Comparison of ENCODE assay signal across 9 mouse cellular contexts in the genomic region with DNA sequence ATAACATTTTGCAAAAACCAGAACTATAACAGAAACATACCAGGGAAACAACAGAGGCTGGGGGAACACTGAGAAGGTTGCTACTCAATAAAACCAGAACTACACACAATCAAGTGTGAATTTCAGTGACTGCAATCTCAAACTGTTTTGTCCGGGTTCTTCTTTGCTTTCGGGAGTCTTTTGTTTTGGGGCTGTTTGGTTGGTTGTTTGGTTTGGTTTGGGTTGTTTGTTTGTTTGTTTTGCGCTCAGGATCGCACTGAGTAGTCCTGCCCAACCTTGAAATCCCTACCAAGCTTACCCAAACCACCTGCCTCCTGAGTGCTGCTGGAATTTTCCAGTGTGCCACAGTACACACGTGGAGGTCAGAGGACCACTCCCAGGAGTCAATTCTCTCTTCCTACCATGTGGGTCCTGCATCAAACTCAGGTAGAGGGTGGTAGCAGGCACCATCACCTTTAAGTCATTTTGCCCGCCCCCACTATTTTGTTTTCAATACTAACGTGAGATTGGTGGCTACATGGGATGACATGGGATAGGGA. TPM values are rescaled to one million over a fixed set of nuclear protein-coding genes. Genes with fewer than 3 reads are reported as not detected.
DNase-seq lines count a peak whose midpoint lies in the region; ATAC-seq lines count a peak whose summit lies in the region.
"Had no signal": no experiment of that assay in that cellular context is flagged by ENCODE, and none has a peak within 500 bp of the region (broad histone marks: within the 10 kb centered on the region; RNA-seq: fewer than 3 reads in every experiment).

No protein-coding gene starts in this region.

- no peaks in the 10 kb centered on the region for H3K27me3 ChIP-seq in kidney, embryonic 16.5 days (ENCODE audit: insufficient read depth, low read length)
- no peaks in the 10 kb centered on the region for H3K27me3 ChIP-seq in embryonic facial prominence, embryonic 11.5 days (ENCODE audit: control insufficient read depth, insufficient read depth, low read length)
- no peaks in the 10 kb centered on the region for H3K27me3 ChIP-seq in hindbrain, embryonic 16.5 days (replicated peaks; ENCODE audit: control insufficient read depth, insufficient read depth, low read length)
- H3K27me3 ChIP-seq in midbrain, embryonic 15.5 days (replicated peaks), result no peaks in the 10 kb centered on the region
- H3K27me3 ChIP-seq: Patski had no signal

- H3K9ac ChIP-seq in kidney, embryonic 16.5 days (replicated peaks; ENCODE audit: low read length), result peak overlapping the region; percentile 41
- H3K9ac ChIP-seq in embryonic facial prominence, embryonic 11.5 days (replicated peaks; ENCODE audit: low read length), result peak overlapping the region; percentile 19
- peak overlapping the region; percentile 32; the same call in 1 of the 2 replicates for H3K9ac ChIP-seq in hindbrain, embryonic 16.5 days (ENCODE audit: low read depth, low read length)
- H3K9ac ChIP-seq in midbrain, embryonic 15.5 days, result peak overlapping the region; percentile 32; the same call in 1 of the 2 replicates

- no peaks in the 10 kb centered on the region for H3K9me3 ChIP-seq in kidney, embryonic 16.5 days (ENCODE audit: low read length)
- H3K9me3 ChIP-seq in embryonic facial prominence, embryonic 11.5 days (replicated peaks; ENCODE audit: control insufficient read depth, low read length), result no peaks in the 10 kb centered on the region
- H3K9me3 ChIP-seq in hindbrain, embryonic 16.5 days (ENCODE audit: control insufficient read depth, low read length), result no peaks in the 10 kb centered on the region
- no peaks in the 10 kb centered on the region for H3K9me3 ChIP-seq in midbrain, embryonic 15.5 days

- peak overlapping the region; percentile 43 for H3K4me2 ChIP-seq in kidney, embryonic 16.5 days (replicated peaks; ENCODE audit: low read depth, low read length)
- no peak overlapping the region for H3K4me2 ChIP-seq in embryonic facial prominence, embryonic 11.5 days (ENCODE audit: low read depth, low read length)
- H3K4me2 ChIP-seq in hindbrain, embryonic 16.5 days (ENCODE audit: low read length), result peak overlapping the region; percentile 61
- H3K4me2 ChIP-seq in midbrain, embryonic 15.5 days, result peak overlapping the region; percentile 52

- no peak overlapping the region for H3K27ac ChIP-seq in kidney, embryonic 16.5 days (ENCODE audit: low read length)
- no peak overlapping the region for H3K27ac ChIP-seq in embryonic facial prominence, embryonic 11.5 days (replicated peaks; ENCODE audit: low read depth, low read length)
- H3K27ac ChIP-seq in hindbrain, embryonic 16.5 days (ENCODE audit: low read depth, low read length), result no peak overlapping the region
- H3K27ac ChIP-seq in midbrain, embryonic 15.5 days, result peak overlapping the region; percentile 77; the same call in 1 of the 2 replicates

- no peak for DNase-seq in kidney, adult 11 months
- no peak for DNase-seq in embryonic facial prominence, embryonic 11.5 days (ENCODE audit: low spot score)
- DNase-seq in adipocyte (ENCODE audit: low spot score), result no peak
- no peak for DNase-seq in retina, postnatal 1 day
- DNase-seq in urinary bladder, postnatal 10 days (ENCODE audit: low spot score), result no peak

- peaks cover 5% of the 10 kb centered on the region; the same call in 1 of the 2 replicates for H3K4me1 ChIP-seq in kidney, embryonic 16.5 days (ENCODE audit: insufficient read depth, low read length)
- no peaks in the 10 kb centered on the region for H3K4me1 ChIP-seq in embryonic facial prominence, embryonic 11.5 days (ENCODE audit: control insufficient read depth, insufficient read depth, low read length)
- H3K4me1 ChIP-seq in hindbrain, embryonic 16.5 days (ENCODE audit: control insufficient read depth, insufficient read depth, low read depth, low read length), result peaks cover 5% of the 10 kb centered on the region
- peaks cover 7% of the 10 kb centered on the region for H3K4me1 ChIP-seq in midbrain, embryonic 15.5 days

- WGBS in kidney, embryonic 16.5 days, result 42% methylated on average over 7 of the region's 7 CpGs
- WGBS in embryonic facial prominence, embryonic 11.5 days, result 42% methylated on average over 7 of the region's 7 CpGs
- 46% methylated on average over 7 of the region's 7 CpGs for WGBS in hindbrain, embryonic 16.5 days
- WGBS in midbrain, embryonic 15.5 days, result 46% methylated on average over 7 of the region's 7 CpGs

- 0 out of 2 replicates have a peak overlapping the region, but pooled peaks have one; percentile 7 for H3K4me3 ChIP-seq in kidney, embryonic 16.5 days (ENCODE audit: low read length)
- H3K4me3 ChIP-seq in embryonic facial prominence, embryonic 11.5 days (ENCODE audit: low read depth, low read length), result 0 out of 2 replicates have a peak overlapping the region, but pooled peaks have one; percentile 7
- peak overlapping the region; percentile 49 for H3K4me3 ChIP-seq in hindbrain, embryonic 16.5 days (ENCODE audit: low read length)
- H3K4me3 ChIP-seq in midbrain, embryonic 15.5 days, result peak overlapping the region; percentile 61

- peaks cover 27% of the 10 kb centered on the region for H3K36me3 ChIP-seq in kidney, embryonic 16.5 days (ENCODE audit: insufficient read depth, low read length)
- peaks cover 4% of the 10 kb centered on the region; the same call in 1 of the 2 replicates for H3K36me3 ChIP-seq in embryonic facial prominence, embryonic 11.5 days (replicated peaks; ENCODE audit: control insufficient read depth, insufficient read depth, low read depth, low read length)
- H3K36me3 ChIP-seq in hindbrain, embryonic 16.5 days (ENCODE audit: control insufficient read depth, insufficient read depth, low read length), result peaks cover 5% of the 10 kb centered on the region; the same call in 1 of the 2 replicates
- 0 out of 2 replicates have a peak, but pooled peaks cover 3% of the 10 kb centered on the region for H3K36me3 ChIP-seq in midbrain, embryonic 15.5 days (replicated peaks)

- no peak for ATAC-seq in kidney, embryonic 16.5 days (ENCODE audit: low FRiP score, low TSS enrichment)
- ATAC-seq in embryonic facial prominence, embryonic 11.5 days (replicated peaks; ENCODE audit: insufficient number of reproducible peaks, low FRiP score, low TSS enrichment, low read depth), result no peak
- ATAC-seq in hindbrain, embryonic 16.5 days, result peak; percentile 34; the same call in 1 of the 2 replicates
- ATAC-seq in midbrain, embryonic 15.5 days (replicated peaks), result peak; percentile 37

RNA-seq across cellular contexts. Expression of a gene that starts 0.7 kb away (rescaled TPM):
- polyA plus RNA-seq in kidney, embryonic 16.5 days (2015; fragmentation: Nextera tagmentation; extraction: Ambion mirVana), result 18.2 and 19.2 TPM in 2 replicates
- polyA plus RNA-seq in embryonic facial prominence, embryonic 11.5 days (2014; fragmentation: Nextera tagmentation; extraction: Ambion mirVana), result 26.6 and 32.7 TPM in 2 replicates
- polyA plus RNA-seq in hindbrain, embryonic 16.5 days (2015; fragmentation: Nextera tagmentation; extraction: Ambion mirVana), result 16.3 and 27.7 TPM in 2 replicates
- polyA plus RNA-seq in midbrain, embryonic 15.5 days (2015; fragmentation: Nextera tagmentation; extraction: Ambion mirVana), result 25.4 and 29.3 TPM in 2 replicates

RNA-seq across cellular contexts. Expression of a gene that starts 17.3 kb away (rescaled TPM):
- polyA plus RNA-seq in kidney, embryonic 16.5 days (2015; fragmentation: Nextera tagmentation; extraction: Ambion mirVana), result 21.8 and 25.5 TPM in 2 replicates
- polyA plus RNA-seq in embryonic facial prominence, embryonic 11.5 days (2014; fragmentation: Nextera tagmentation; extraction: Ambion mirVana), result 27.2 and 28.6 TPM in 2 replicates
- polyA plus RNA-seq in hindbrain, embryonic 16.5 days (2015; fragmentation: Nextera tagmentation; extraction: Ambion mirVana), result 8.5 and 10.6 TPM in 2 replicates
- polyA plus RNA-seq in midbrain, embryonic 15.5 days (2015; fragmentation: Nextera tagmentation; extraction: Ambion mirVana), result 8.1 and 8.4 TPM in 2 replicates

RNA-seq across cellular contexts. Expression of a gene that starts 52.2 kb away (rescaled TPM):
- polyA plus RNA-seq in kidney, embryonic 16.5 days (2015; fragmentation: Nextera tagmentation; extraction: Ambion mirVana), result 43.6 and 53.6 TPM in 2 replicates
- polyA plus RNA-seq in embryonic facial prominence, embryonic 11.5 days (2014; fragmentation: Nextera tagmentation; extraction: Ambion mirVana), result 19.9 and 21.2 TPM in 2 replicates
- 13.0 and 14.2 TPM in 2 replicates for polyA plus RNA-seq in hindbrain, embryonic 16.5 days (2015; fragmentation: Nextera tagmentation; extraction: Ambion mirVana)
- polyA plus RNA-seq in midbrain, embryonic 15.5 days (2015; fragmentation: Nextera tagmentation; extraction: Ambion mirVana), result 12.3 and 17.3 TPM in 2 replicates

Comparison
In these comparisons a context has a peak if more than half of its experiments do, and no peak if none do; other contexts are left out.
1. ATAC-seq: peak in hindbrain, embryonic 16.5 days (single experiment) and midbrain, embryonic 15.5 days (single experiment); none in kidney, embryonic 16.5 days (single experiment) and embryonic facial prominence, embryonic 11.5 days (single experiment).
2. H3K4me3 ChIP-seq: peak in every context shown above with its lines; median percentile 61 in midbrain, embryonic 15.5 days; 49 in hindbrain, embryonic 16.5 days; 7 in kidney, embryonic 16.5 days; 7 in embryonic facial prominence, embryonic 11.5 days.
3. Peak in every context shown above with its lines, with median percentiles within 50 percentile points of each other: H3K9ac ChIP-seq.